Mouse (Mus musculus) kidney, adult 2 months (tissue): ENCODE results near the gene Snrpd2. TPM values are rescaled to one million over a fixed set of nuclear protein-coding genes. Genes with fewer than 3 reads are reported as not detected.

Experiments
- DNase-seq: peaks from one replicate; pipeline ENCODE4 v3.0.0; 2021
- H3K27ac ChIP-seq: fragments of 200-500 bp; 2 replicates; pipeline ENCODE4 v1.5.1; 2012; ENCODE audit warnings: low read depth, low read length, control low read depth, inconsistent platforms; ENCODE audit not compliant: insufficient read depth
- H3K27me3 ChIP-seq: fragments of 200-500 bp; replicated peaks from 2 replicates; pipeline ENCODE4 v1.6.1; 2012; ENCODE audit warnings: mild to moderate bottlenecking, moderate library complexity, low read length, inconsistent platforms; ENCODE audit not compliant: control insufficient read depth, insufficient read depth
- H3K36me3 ChIP-seq: fragments of 200-500 bp; 2 replicates; pipeline ENCODE4 v1.6.1; 2012; ENCODE audit warnings: mild to moderate bottlenecking, moderate library complexity, low read length, inconsistent platforms; ENCODE audit not compliant: control insufficient read depth, insufficient read depth
- H3K4me1 ChIP-seq: fragments of 200-500 bp; 2 replicates; pipeline ENCODE4 v1.6.1; 2011; ENCODE audit warnings: low read length; ENCODE audit not compliant: control insufficient read depth, insufficient read depth
- H3K4me3 ChIP-seq: fragments of 200-500 bp; 2 replicates; pipeline ENCODE4 v1.5.1; 2011; ENCODE audit warnings: mild to moderate bottlenecking, low read depth, low read length, control low read depth; ENCODE audit not compliant: insufficient read depth
- CTCF ChIP-seq: fragments of 200-500 bp; conservative IDR thresholded peaks from 2 replicates; pipeline ENCODE4 v1.5.1; 2011; ENCODE audit warnings: low read depth, mild to moderate bottlenecking, control low read depth, low read length, moderate library complexity, mixed read lengths; ENCODE audit not compliant: insufficient read depth, insufficient read length
- POLR2A ChIP-seq: fragments of 200-500 bp; IDR thresholded peaks from one replicate; pipeline ENCODE4 v1.6.1; 2011; ENCODE audit warnings: low read depth, low read length, control low read depth
- WGBS: fragments of 180-500 bp; shearing (Covaris S2); methylation state at CpG from one replicate; pipeline ENCODE4 v1.1.7; 2018; 5-methylcytosine and 5-hydroxymethylcytosine counted together
- polyA plus RNA-seq: library from polyadenylated mRNA; depleted of rRNA; stranded (reverse); fragments of >200 nt; gene quantifications from 2 replicates; pipeline ENCODE4 v1.2.3, GENCODE M21; 2012; rRNA removed

Snrpd2 gene
- polyA plus RNA-seq, result 34.8 and 42.2 TPM in 2 replicates

GRCm38 (mm10) chr7:19149626-19150025 is at the start of gene Snrpd2:
Gene Snrpd2 (plus strand): TSS chr7:19149722.
- Histone ChIP-seq H3K27me3 (no peaks in the 10 kb centered on the region), H3K4me1 (peaks cover 7% of the 10 kb centered on the region; the same call in 1 of the 2 replicates), H3K27ac (peak within 1 kb of the TSS; percentile 63), H3K4me3 (peak within 1 kb of the TSS; percentile 76), H3K36me3 (no peaks in the 10 kb centered on the region)
- peak; percentile 49 for TF ChIP-seq POLR2A
- TF ChIP-seq CTCF, result no peak
- peak; percentile 97 for DNase-seq
- WGBS, result under 1% methylated on average over 24 of the region's 24 CpGs

- WGBS, result 81% methylated on average over 1 of the region's 1 CpGs
- DNase-seq, result no peak
- no peaks in the 10 kb centered on the region for H3K27me3 ChIP-seq
- TF ChIP-seq CTCF, result no peak
- no peak for TF ChIP-seq POLR2A
- H3K27ac ChIP-seq, result no peak overlapping the region
- H3K36me3 ChIP-seq, result no peaks in the 10 kb centered on the region
- H3K4me3 ChIP-seq, result no peak overlapping the region
- H3K4me1 ChIP-seq, result no peaks in the 10 kb centered on the region
Measured at GRCm38 (mm10) chr7:19100290-19100689, 49.2 kb upstream of the Snrpd2 start.

- H3K27ac ChIP-seq, result no peak overlapping the region
- no peak overlapping the region for H3K4me3 ChIP-seq
- no peak for DNase-seq
- no peaks in the 10 kb centered on the region for H3K36me3 ChIP-seq
- no peaks in the 10 kb centered on the region for H3K4me1 ChIP-seq
- H3K27me3 ChIP-seq, result no peaks in the 10 kb centered on the region
- no peak for TF ChIP-seq POLR2A
- no peak for TF ChIP-seq CTCF
Measured at GRCm38 (mm10) chr7:19103741-19104140, 45.8 kb upstream of the Snrpd2 start.

- H3K36me3 ChIP-seq, result no peaks in the 10 kb centered on the region
- H3K27me3 ChIP-seq, result no peaks in the 10 kb centered on the region
- no peak overlapping the region for H3K4me3 ChIP-seq
- H3K4me1 ChIP-seq, result no peaks in the 10 kb centered on the region
- no peak for DNase-seq
- TF ChIP-seq CTCF (no peak), POLR2A (no peak)
- 88% methylated on average over 2 of the region's 2 CpGs for WGBS
- no peak overlapping the region for H3K27ac ChIP-seq
Measured at GRCm38 (mm10) chr7:19104486-19104885, 45.0 kb upstream of the Snrpd2 start.

- H3K27me3 ChIP-seq, result no peaks in the 10 kb centered on the region
- no peaks in the 10 kb centered on the region for H3K4me1 ChIP-seq
- no peak for TF ChIP-seq CTCF
- TF ChIP-seq POLR2A, result no peak
- H3K27ac ChIP-seq, result no peak overlapping the region
- no peaks in the 10 kb centered on the region for H3K36me3 ChIP-seq
- DNase-seq, result no peak
- 59% methylated on average over 3 of the region's 3 CpGs for WGBS
- H3K4me3 ChIP-seq, result no peak overlapping the region
Measured at GRCm38 (mm10) chr7:19107436-19107835, 42.1 kb upstream of the Snrpd2 start.

- 92% methylated on average over 1 of the region's 1 CpGs for whole genome bisulfite sequencing
- Histone ChIP-seq H3K4me3 (no peak overlapping the region), H3K36me3 (no peaks in the 10 kb centered on the region), H3K27ac (no peak overlapping the region), H3K27me3 (no peaks in the 10 kb centered on the region), H3K4me1 (no peaks in the 10 kb centered on the region)
- DNase-seq, result no peak
- TF ChIP-seq CTCF (no peak), POLR2A (no peak)
Measured at GRCm38 (mm10) chr7:19109565-19109964, 40.0 kb upstream of the Snrpd2 start.

- no peak within 1 kb of the TSS for H3K4me3 ChIP-seq
- WGBS, result 24% methylated on average over 64 of the region's 64 CpGs
- peak; percentile 68 for DNase-seq
Measured at GRCm38 (mm10) chr7:19118028-19118771, 31.3 kb upstream of the Snrpd2 start, which contains the start of gene Gm4969. Gene Gm4969 (minus strand): TSS chr7:19118368.

More at GRCm38 (mm10) chr7:19118028-19118771, 31.3 kb upstream of the Snrpd2 start, which contains the start of gene Gm4969:
- Histone ChIP-seq H3K36me3 (no peaks in the 10 kb centered on the region), H3K27me3 (no peaks in the 10 kb centered on the region), H3K27ac (no peak within 1 kb of the TSS), H3K4me1 (peaks cover 18% of the 10 kb centered on the region)
- TF ChIP-seq POLR2A (no peak), CTCF (0 out of 2 replicates have a peak, but pooled peaks have one; percentile 9)
